Mouse (Mus musculus) retina, embryonic 14.5 days (tissue): Measurements from ENCODE around the gene Grap2.

Experiments used
- DNase-seq: peaks from one replicate; pipeline ENCODE4 v3.0.0-alpha.2; 2015; ENCODE audit warnings: low spot score

Gene Grap2

GRCm38 (mm10) chr15:80572291-80572690 lies at the start of gene Grap2:
Grap2 (plus strand) TSS chr15:80572594.
- DNase-seq = no peak

DNA sequence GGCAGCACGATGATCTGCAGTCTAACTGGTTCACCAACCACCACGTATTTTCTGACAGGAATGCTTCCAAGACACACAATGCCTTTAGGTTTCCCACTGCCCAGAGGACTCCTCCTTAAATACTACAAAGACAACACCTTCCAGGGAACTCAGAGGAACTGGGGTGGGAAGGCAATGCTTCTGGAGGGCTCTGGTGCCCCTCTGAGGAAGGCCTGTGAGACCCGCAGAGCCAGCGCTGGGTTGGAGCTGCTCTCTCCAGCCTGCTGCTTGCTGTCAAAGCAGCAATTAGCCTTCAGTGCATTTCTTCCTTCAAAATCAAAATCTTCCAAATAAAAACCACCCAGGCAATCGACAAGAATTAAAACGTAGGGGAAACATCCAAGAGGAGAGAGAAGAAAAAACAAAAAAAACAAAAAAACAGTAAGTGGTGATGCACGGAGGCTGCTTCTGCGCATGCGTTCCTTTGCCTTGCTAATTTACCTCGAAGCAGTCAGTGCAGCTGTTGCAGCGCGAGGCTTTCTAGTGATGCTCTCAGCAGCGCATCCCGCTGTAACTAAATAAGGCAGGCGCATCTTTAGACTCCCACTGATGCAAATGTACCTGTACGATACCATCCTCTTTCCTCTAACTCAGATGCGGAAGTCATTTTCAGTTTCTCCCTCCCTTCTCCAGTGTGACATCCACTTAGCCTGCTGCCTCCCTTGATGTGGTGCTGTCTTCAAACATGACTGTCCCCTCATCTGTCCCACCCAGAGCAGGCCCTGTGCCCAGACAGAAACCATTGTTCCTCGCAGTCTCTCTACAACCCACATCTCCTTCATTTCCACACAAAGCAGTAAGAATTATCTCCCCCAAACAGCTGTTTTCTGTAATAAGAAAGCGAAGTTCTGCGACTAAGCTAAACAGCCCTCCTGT lies 42.2 kb upstream of the Grap2 start:
- DNase-seq = peak; percentile 58

GRCm38 (mm10) chr15:80531026-80531425 lies 41.4 kb upstream of the Grap2 start:
- no peak for DNase-seq

GRCm38 (mm10) chr15:80532281-80533072 lies 39.9 kb upstream of the Grap2 start:
- no peak for DNase-seq

DNA sequence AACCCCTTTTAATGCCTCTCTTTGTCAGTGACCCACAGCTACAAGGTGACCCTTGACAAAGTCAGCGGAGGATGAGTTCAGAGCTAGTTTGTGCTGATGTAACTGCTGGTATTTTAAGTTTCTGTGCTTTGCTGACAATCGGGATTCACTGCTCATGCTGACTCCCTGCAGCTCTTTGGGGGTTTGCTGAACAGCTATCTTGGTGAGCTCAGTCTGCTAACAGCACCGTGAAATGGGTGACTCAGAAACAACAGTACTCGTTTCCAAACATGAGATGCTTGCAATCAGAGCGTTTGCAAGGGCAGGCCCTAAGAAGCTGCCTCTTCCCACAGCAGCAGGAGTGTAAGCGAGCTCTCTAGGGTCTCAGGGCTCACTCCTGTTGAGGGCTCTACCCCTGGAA lies 39.1 kb upstream of the Grap2 start:
- DNase-seq = no peak

DNA sequence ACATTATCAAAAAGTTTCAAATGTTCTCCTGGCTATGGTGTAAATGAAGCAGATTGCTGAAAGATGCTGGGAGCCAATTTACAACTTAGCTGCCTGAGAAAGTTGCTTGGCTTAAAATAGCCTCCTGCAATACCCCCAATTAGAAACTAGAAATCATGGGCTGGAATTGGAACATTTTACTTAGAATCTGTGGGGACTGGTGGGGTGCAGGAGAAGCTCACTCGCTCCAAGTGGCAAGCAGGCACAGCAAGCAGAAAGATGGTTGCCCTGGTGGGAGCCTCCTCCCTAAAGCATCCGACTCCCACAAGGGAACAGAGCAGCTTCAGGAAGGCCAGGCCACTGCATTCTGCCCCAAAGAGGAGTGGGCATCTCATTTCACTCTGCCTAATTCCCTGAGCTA lies 36.3 kb upstream of the Grap2 start:
- no peak for DNase-seq

- DNase-seq = no peak
Measured at GRCm38 (mm10) chr15:80538075-80538474, 34.3 kb upstream of the Grap2 start.

DNA sequence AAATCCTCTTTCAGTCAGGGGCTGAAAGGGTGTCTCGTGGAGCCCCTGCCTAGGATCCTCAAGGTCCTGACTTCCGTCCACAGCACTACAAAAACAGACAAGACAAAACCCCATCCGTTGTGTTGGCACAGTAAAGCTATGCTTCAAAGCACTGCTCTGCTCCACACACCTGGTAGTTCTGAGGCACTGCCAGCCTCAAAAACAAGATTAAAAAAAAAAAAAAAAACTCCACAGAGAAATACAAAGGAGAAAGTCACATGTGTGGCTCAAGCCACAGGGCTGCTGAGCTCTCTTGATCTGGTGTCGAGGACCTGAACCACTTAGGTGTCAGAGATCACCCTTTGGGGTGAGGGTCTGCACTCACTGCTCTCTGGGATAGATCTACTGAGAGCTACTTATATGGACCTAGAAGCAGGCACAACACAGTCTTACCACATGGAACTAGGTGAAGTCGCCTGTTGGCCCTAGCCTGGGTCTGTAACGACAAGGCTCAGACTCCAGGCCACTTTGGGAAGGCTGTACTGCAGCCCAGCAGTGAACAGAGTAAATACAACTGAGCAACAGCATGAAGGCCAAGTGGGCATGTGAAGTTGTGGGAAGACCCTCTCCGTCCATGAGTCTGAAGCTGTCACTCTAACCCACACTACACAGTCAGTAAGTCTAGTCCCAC lies 33.6 kb upstream of the Grap2 start:
- DNase-seq = no peak

- no peak for DNase-seq
Measured at GRCm38 (mm10) chr15:80544115-80544514, 28.3 kb upstream of the Grap2 start.

- no peak for DNase-seq
Measured at GRCm38 (mm10) chr15:80545430-80545829, 27.0 kb upstream of the Grap2 start.

DNA sequence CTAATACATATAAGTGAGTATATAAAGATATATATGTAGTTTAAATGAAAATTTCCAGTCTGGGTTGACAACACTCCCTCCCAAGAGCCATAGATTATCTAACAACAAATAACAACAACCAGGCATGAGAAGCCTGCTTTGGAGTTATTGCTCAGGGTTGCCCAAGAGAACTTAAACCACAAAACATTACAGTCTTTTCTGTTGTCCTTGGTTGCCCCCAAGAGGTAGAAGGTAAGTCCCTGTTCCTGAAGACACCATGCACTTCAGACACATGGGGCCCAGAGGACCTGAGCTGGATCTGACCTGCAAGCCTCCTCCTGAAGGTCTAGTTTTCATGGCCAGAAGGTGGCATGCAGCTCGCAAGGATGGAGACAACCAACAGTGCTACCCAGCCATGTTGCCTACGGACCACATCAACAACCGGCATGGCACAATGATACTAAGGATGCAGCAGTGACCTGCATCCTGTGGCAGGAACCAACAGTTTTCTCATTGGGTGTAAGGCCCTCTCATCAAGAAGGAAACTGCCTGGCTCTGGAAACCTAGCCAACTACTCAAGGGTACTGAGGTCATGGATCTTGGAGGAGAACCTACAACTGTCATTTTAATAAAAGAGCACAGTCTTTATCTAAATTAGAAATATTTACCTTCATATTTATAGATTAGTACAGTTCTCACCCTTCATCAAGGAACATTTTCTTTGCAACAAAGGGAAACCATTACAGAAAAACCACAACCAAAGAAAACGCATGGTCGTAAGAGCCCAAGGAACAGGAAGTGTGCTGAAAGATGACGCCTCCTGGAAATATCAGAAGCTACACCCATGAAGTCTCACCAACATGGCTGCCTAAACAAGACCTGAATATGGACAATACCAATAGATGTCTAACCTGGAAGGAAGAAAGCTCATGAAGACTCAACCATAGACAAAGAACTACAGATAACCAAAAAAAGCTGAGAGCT lies 17.3 kb upstream of the Grap2 start:
- no peak for DNase-seq

- DNase-seq = no peak
Measured at GRCm38 (mm10) chr15:80556021-80556420, 16.4 kb upstream of the Grap2 start.

GRCm38 (mm10) chr15:80557745-80558144 lies 14.6 kb upstream of the Grap2 start:
- DNase-seq = peak; percentile 38

- DNase-seq = no peak
Measured at GRCm38 (mm10) chr15:80559534-80559933, 12.9 kb upstream of the Grap2 start.

GRCm38 (mm10) chr15:80559978-80560377 lies 12.4 kb upstream of the Grap2 start:
- DNase-seq = no peak

DNA sequence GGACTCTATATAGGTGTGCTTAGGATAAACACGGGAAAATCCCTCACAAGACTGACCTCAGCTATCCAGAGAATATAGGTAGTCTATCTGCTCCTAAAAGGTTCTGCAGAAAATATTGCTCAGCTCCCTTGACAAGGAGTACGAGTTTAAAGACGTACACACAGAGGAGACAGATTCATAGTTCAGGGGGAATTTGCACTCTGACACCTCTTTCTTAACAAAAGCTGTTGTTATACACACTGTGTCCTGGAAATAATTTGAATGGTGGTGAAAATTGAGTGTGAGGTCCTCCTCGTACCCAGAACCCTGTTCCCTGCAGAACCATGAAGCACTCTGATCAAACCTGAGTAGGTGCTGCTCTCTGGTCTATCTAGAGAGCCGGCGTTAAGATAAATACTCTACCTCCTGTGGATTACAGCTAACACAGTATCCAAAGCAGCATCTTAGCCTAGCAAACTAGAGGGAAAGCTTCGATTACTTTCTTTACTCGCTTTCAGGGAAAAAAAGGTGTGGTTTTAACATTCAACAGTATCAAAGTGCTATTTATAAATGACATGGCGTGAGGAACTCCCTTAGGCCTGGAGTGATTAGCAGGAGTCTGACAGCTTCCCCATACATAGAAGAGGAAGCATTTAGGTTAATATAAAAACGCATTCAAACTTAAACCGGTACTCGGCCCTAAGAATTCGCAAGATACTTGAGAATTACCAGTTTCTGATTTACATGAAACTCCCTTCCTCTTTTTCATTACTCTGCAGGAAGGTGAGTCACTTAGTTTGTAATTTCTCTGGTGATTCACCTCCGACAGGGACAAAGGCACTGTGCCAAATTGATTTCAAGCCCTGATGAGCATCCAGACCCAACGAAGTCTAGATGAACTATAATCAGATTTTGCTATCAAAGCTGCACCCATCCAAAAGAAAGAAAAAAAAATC lies 11.5 kb upstream of the Grap2 start:
- DNase-seq = peak; percentile 20

DNA sequence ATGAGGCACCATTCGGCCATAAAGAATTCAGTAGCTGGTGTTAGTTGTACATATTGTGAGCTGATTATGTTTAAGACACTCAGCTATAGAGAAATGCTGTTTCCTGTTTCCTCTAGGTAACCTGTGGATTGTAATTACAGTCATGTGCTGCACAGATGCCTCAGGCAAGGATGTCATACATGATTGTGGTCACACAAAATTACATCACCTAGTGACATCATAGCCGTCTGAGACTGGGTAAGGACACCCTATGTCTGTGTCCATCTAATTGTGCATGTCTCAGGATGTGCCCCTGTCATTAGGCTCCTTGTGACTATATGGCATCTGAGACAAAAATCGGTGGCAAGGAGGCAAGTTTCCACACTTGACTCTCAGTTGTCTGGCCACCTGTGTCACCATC lies 9.9 kb upstream of the Grap2 start:
- DNase-seq = no peak

DNA sequence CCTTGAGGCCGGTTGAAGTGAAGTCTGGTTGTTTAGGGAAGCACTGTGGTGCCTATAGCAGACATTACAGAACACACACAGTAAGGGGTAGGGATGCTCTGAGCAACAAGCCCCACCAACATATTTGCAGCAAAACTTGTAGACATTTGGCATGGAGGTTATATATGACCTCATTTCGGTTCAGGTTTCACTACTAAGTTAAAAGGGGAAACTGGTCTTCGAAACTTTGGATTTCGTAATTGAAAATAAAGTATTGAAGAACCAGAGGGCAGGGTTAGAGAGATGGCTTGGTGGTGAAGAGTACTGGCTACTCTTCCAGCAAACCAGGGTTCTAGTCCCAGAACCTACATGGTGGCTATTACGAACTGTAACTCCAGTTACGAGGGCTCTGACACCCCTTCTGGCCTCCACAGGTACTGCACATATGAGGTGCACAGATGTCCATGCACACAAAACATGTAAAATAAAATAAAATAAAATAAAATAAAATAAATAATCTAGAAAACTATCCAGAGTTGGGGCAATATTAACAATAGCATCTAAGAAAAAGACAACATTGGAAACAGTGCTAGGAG lies 8.7 kb upstream of the Grap2 start:
- peak; percentile 29 for DNase-seq

- DNase-seq = no peak
Measured at GRCm38 (mm10) chr15:80565106-80565665, 7.2 kb upstream of the Grap2 start, which contains the start of gene Enthd1. Enthd1 (minus strand) TSS chr15:80565156.
